Mouse (Mus musculus) cortical plate, adult 2 months (tissue): Measurements from ENCODE around the gene Fem1a.

Experiments used
- CTCF ChIP-seq: fragments of 200-500 bp; IDR thresholded peaks from 2 replicates; pipeline ENCODE4 v1.5.1; 2011; ENCODE audit warnings: mild to moderate bottlenecking, control low read depth, low read length; ENCODE audit not compliant: insufficient read depth; ENCODE audit errors: extremely low read depth
- POLR2A ChIP-seq: fragments of 200-500 bp; IDR thresholded peaks from 2 replicates; pipeline ENCODE4 v1.6.1; 2011; ENCODE audit warnings: mild to moderate bottlenecking, low read length, control low read depth; ENCODE audit not compliant: insufficient read depth; ENCODE audit errors: extremely low read depth

- TF ChIP-seq POLR2A (peak; percentile 99), CTCF (no peak)
Observed at GRCm38 (mm10) chr17:56241541-56242401, 14.8 kb upstream of the Fem1a start.
